Mouse (Mus musculus) ES-Bruce4 (cell line): Measurements from ENCODE around the gene Hist2h2ab.

ENCODE experiments used
- CTCF ChIP-seq: IDR thresholded peaks from one replicate; pipeline ENCODE4 v1.8.1; 2011; ENCODE audit warnings: low read depth, low read length
- POLR2A ChIP-seq: IDR thresholded peaks from one replicate; pipeline ENCODE4 v1.8.1; 2011; ENCODE audit warnings: low read length; ENCODE audit not compliant: insufficient read depth

GRCm38 (mm10) chr3:96178427-96178826 lies 41.2 kb upstream of the Hist2h2ab start:
- TF ChIP-seq CTCF (no peak), POLR2A (no peak)
